Mouse (Mus musculus) gastrocnemius, postnatal 25 days (tissue): ENCODE data around the gene Rtn2. TPM values are rescaled to one million over a fixed set of nuclear protein-coding genes. Genes with fewer than 3 reads are reported as not detected.

ENCODE experiments used
- DNase-seq: peaks from one replicate; pipeline ENCODE4 v3.0.0; 2022
- total RNA-seq, 2 experiments: library from RNA; stranded (reverse); gene quantifications; 1 replicate in 1 of 2; 2 replicates in 1 of 2; pipeline ENCODE4 v1.2.3; 2021

Rtn2 gene
- total RNA-seq, 2 experiments from 2014 or later: 943 to 950 TPM

DNA sequence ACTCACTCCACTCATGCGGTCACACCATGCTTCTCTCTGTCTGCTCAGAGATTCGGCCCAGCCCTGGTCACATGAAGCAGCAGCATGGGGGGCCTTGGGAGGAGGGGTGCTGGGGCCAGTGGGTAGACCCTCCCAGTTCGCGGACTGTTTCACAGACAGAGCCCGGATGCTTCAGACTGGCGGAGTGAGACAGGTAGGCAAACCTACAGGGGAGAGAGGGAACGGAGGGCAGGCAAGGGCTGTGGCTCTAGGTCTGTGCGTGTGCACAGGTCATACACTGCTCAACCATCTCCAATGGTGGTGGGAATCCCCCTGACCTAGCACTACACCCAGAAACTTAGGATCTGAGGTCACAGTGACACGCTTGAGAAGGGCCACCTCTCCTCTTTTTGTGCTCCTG, 37.0 kb downstream of the Rtn2 start:
- DNase-seq: no peak

DNA sequence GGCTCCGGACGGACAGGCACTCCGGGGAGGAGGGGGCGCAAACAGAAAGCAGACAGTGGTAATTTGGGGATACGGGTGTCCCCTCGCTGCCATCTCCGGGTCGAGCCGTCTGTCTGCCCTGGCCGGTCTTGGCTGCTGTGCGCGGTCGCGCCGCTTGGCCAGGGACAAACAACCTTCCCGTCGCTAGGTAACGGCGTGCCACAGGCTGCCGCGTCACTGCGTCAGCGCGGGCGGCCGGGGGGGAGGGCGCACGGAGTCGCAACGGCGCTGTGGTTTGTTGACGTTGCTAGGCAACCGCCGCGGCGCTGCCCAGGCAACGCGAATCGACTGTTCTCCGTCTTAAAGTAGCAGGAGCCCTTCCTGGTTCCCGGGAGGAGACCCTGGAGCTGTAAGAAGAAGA, 37.5 kb downstream of the Rtn2 start:
- peak; percentile 96 for DNase-seq

DNA sequence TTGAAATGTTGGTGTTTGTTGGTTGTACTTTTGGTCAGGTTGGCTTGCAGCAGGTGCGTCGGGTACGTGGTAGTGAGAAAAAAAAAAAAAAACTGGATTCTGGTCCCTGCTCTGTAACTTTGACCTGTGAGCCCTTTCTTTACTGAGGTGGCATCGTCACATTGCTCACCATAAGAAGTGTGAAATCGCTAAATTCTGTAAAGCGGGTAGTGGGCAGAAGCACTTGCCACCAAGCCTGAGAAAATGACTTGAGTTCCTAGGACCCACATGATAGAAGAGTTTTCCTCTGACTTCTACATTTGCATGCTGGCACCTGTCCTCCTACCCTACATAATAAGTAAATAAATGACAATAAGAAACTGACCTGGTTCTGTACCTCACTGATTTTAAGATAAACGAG, 38.2 kb downstream of the Rtn2 start:
- DNase-seq: no peak

DNA sequence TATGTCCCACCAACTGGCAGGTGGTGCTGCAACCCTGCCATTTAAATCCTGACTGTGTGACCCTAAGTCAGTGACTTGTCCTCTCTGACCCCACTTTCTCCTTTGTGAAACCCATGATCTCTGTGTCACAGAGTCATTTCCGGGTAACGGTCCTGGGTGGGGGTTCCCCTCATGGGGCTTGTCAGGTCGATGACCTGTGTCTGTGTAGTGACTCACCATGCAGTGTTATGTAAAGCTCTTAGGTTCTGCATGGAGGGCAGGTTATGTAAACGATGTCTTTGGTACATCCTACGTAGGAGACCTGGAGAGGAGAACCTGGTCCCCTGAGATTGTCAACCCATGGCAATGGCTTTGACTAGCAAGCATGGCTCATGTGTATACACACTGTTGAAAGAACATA, 39.0 kb downstream of the Rtn2 start:
- no peak for DNase-seq

DNA sequence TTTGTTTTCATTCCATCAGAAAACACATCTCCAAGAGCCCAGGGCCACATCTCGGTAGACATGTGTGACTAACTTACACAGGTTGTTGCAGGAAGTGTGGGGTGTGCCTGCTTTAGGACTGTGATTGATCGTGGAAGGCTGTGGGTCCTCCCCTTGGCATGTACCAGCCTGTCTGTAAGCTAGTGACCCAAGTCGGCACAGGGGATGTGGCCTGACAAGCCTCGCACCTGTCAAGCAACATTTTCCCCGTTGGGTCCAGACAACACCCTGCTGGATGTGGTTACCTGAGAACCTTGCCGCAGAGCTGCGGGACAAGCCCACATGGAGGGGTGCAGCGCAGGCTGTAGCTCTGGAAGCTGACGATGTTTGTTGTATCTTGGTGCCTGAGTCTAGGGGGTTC, 40.1 kb downstream of the Rtn2 start:
- no peak for DNase-seq

DNA sequence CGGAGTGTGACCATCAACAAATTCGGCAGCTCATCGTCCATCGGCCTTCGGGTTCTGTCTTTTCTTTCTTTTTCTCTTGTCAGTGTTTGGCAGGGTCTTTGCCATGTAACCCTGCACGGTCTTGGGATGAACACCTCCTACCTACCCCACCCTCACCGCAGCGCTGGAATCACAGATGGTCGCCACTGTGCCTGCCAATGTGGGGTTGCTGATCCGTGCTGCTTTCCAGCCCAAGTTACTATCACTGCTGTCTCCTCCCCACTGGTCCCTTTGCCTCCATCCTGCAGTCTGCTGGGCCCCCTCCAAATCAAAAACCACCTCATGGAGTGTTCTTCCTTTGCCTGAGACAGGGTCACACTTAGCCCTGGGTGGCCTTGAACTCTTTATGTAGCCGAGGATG, 41.8 kb downstream of the Rtn2 start:
- no peak for DNase-seq

DNA sequence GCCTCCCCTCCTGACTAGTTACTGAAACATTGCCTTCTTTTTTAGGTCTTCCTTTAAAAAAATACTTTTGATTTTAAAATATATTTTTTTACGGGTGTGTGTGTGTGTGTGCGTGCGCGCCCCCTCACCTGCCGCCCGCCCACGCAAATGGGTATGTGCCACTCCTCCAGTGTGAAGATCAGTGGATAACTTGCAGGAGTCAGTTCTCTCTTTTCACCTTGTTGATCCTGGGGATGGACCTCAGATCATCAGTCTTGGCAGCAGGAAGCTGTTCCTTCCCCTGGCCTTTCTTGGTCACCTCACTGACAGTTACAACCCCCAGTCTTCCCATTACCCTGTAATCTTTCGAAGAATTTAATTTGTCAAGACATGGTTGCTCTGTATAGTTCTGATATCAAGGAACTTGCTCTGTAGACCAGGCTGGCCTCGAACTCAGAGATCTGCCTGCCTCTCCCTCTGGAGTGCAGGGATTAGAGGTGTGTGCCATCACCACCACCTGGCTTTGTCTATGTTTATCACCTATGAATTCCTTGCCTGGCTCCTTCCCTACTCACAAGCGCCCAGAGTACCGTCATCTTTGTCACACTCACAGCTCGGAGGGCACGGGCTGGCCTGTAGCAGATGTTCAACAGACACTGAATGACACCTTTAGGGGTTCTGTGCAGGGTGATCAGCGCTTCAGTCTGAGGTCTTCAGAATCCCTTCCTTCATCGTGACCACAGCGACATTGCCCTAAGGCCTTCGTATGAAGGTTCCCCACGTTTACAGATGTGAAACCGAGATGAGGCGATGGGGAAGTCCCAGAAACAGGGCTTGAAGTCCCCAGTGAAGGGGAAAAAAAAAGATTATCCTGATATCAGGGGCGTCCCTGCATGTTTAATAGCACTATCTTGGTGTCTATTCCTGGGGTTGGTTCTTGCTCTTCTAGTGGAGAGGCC, 43.1 kb downstream of the Rtn2 start:
- no peak for DNase-seq

DNA sequence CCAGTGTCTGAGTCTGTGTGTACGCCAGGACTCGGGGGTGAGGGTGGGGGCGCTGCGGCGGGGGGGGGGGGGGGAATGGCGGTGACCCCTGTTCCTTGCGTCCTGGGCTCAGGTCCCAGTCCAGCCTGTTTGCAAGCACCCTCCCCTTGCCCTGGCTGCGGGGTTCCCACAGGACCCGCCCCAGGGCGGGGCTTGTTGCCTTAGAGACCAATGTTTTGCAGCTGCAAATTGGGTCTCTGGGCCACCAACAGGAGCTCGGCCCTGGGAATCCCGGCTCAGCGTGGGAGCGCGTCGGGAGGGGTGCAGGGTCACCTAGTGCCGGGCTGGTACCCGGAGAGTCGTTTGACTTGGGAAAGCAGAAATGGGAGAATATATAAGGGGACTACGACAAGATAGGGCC, 43.9 kb downstream of the Rtn2 start:
- peak; percentile 87 for DNase-seq

DNA sequence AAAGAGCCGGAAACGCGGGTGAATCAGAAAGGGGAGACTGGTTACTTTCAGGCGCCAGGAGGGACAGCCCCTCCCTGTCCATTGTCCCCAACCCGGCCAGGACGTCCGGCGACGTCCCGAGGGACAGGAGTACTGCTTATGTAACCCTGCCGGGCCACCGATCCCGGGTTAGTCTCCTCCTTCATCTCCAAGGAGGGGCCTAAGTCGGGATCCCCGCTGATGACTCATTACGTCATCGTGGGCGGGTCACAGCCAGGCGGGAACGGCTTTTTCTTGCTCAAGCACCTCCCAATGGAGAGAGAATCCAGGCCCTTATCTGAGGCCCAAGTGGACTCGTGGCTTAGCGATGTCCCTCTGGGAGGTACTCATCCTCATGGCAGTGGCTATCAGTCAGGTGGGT, 44.7 kb downstream of the Rtn2 start:
- DNase-seq: peak; percentile 90

DNA sequence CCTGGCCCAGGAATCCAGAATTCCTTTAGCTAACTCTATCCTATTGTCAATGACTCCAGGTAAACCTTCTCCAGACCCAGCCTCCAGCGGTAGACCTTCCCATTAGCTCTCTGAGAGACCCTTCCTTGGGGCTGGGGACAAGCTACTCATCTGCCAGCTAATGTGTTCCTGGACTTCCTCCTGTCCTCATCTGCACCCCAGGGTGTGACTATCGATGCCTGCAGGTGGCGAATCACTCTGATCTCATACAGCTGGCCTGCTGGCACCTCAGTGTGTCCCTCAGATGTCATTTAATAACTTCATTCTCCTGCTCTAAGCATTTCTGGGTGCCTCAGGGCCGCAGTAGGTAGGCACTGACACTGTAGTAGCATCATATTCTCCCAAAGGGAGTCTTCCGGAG, 45.4 kb downstream of the Rtn2 start:
- DNase-seq: no peak

DNA sequence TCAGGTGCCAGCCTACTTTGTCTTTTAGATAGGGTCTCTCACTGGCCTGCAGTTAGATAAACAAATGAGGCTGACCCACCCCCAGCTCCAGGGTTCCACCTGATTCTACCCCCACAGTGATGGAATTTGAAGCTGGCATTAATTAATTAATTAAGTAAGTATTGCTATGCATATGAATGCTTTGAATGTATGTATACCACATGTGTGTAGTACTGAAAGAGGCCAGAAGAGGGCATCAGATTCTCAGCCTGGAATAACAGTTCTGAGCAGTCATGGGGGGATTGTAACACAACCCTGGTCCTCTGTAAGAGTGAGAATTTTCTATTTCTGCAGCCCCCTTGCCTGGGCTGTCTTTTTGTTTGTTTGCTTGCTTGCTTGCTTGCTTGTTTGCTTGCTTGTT, 46.0 kb downstream of the Rtn2 start:
- no peak for DNase-seq

DNA sequence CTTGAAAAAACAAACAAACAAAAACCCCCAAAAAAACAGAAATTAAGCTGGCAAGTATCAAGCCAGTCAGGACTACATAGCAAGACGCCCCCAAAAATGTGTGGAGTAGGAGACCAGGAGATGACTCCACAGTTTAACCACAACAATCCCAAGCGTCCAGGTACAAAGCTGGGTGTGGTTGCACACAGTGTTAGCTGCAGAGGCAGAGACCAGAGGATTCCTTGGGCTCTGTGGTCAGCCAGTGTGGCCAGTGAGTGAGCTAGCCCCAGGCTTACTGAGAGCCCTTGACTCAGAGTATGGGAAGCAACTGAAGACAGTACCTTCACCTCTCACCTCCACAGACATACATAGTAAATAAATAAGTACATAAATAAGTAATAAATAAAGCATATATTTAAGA, 49.5 kb downstream of the Rtn2 start:
- no peak for DNase-seq

DNA sequence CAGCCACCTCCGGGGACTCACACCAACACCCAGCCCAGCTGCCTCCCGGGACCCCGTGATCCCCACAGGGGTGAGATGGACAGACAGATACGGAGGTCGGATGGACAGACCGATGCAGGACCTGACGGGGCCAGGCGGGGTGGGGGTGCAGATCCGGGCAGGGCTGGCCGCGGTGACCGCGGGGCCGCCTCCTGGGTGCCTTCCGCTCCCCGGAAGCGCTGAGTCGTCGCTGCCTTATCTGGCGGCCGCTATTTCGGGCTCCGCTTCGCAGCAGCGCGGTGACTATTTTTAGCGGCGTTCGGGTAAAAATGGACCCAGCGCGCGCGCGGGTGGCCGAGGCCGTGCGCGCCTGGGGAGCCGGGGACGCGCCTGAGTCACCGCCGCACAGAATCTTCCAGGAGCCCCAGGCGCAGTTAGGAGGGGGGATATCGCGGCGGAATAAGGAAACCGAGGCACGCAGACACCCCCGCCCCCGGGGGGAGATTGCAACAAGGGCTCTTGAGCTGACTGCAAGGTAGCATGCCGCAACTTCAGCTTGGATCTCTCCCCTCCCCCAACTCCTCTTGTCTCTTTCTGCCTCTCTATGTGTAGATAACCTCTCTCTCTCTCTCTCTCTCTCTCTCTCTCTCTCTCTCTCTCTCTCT, 50.4 kb downstream of the Rtn2 start:
- DNase-seq: peak; percentile 83

DNA sequence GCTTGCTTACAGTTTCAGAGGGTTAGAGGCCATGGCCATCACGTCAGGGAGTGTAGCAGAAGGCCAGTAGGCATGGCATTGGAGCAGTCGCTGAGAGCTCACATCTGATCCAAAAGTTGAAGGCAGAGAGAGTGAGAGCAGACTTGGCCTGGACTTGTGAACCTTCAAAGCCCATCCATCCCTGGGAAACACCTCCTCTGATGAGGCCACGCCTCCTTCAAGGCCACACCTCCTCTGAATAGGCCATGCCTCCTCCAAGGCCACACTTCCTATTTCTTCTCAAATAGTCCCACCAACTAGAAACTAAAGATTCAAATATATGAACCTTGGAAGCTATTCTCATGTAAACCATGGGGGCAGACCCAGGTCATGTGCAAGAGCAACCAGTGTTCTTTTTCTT, 53.2 kb downstream of the Rtn2 start:
- no peak for DNase-seq

DNA sequence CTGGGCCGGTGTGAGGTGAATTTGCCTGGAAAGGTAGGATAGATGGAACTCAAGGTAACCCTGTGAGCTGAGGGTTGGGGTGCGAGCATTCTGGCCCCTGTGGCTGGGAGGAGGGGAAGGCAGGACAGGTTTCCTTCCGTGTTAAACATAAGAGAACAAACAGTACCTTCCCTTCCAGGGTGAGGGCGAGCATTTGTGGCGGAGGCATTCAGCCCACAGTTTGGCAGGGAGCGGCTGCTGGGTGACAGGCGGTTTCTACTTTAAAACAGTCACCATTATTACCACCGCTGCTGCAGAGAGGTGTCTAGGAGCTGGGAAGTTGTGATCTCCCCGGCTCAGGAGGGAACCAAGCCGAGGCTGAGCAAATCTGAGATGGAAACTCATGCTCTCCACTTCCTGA, 54.7 kb downstream of the Rtn2 start:
- DNase-seq: no peak

DNA sequence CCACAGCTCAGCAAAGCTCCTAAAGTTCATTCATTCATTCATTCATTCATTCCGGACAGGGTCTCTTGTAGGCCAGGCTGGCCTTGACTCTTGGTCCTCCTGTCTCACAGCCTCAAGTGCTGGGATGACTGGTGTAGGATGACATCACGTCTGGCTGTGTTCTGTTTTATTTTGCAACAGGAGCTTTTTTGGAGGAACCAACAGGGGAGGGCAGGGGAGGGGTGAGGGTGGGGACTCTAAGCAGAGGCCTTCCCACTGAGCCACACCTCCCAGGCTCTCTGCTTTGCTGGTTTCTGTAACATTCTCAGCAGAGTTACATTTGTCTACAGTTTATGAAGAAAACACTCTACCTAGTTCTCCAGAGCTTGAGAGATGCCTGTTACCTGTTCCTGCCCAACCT, 55.6 kb downstream of the Rtn2 start:
- no peak for DNase-seq

DNA sequence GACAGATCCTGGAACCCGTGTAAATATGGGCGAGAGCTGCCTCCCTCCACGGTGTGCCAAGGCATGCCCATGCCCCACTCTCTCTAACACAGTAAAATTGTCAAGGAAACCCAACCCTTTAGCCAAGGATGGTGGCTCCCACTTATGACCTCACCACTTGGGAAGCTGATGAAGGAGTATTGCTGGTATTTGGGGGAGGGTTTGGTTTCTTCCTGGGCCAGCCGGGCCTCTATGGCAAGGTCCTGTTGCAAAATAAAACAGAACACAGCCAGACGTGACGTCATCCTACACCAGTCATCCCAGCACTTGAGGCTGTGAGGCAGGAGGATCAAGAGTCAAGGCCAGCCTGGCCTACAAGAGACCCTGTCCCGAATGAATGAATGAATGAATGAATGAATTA, 56.2 kb downstream of the Rtn2 start:
- no peak for DNase-seq

DNA sequence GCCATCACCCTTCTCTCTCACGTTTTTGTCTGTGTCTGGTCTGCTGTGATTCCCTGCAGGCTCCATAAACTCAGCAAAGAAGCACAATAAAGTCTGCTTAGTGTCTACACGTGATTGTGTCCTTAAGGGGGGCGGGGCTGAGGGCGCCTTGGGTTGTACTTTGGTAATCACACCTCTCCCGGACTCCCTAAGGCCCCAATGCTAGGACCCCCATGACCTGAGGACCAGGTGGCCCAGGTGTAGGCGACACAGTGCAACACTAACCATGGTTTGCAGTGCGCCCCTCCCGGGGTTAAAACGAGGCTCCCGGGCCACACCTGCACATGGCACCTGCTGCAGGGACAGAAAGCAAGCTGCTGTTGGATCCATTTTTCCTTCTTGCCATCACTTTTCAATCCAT, 58.8 kb downstream of the Rtn2 start:
- no peak for DNase-seq

DNA sequence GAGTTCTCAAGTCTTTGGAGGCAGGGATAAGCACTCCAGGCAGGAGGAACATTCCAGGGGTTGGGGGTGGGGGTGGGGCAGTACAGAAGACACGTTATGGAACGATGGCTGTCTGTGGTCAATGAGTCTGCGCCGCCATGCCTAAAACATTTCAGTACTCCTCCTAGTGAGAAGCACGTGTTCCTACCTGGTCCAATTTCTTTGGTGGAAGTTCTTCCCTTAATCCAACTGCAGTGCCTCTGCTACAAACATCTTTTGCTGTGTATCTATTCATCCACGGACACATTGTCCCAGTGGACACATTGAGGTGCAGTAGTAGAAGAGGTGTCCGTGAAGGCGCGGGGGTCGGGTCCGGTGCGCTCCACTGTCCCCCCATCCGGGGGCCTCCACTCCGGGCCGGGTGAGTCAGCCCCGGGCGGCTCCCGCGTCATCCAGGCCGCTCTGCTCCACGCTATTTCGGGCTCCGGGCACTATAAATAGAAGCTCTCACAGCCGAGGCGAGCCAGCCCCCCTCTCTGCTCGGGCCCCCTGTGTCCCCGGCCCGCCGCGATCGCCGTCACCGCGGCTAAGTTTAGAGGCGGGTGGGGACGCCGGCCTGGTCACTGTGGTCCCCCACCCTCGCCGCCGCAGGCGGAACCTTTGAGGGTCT, 59.5 kb downstream of the Rtn2 start:
- peak; percentile 72 for DNase-seq

DNA sequence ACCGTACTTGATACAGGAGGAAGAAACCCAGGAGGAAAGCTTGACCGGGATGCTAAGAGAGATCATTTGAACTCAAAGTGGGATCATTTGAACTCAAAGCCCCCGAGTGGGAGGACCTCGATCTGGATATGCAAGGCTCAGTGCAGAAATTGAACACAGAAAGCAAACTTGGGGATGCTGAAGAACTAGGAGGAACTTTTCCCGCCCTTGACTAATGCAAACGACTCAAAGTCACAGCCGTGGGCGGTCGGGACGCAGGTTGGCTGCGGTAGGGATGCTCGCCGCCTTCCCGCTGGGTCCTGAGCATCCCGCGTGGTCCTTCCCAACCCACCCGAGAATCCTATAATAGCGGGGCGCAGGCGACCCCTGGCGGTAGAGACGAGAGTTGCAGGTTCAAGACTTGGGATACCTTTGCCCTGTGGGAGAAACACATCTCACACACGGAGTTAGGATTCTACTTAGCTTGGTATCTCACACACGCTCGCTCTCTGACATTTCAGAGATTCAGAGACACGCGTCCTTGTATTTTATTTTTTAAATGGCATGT, 60.1 kb downstream of the Rtn2 start:
- peak; percentile 71 for DNase-seq

DNA sequence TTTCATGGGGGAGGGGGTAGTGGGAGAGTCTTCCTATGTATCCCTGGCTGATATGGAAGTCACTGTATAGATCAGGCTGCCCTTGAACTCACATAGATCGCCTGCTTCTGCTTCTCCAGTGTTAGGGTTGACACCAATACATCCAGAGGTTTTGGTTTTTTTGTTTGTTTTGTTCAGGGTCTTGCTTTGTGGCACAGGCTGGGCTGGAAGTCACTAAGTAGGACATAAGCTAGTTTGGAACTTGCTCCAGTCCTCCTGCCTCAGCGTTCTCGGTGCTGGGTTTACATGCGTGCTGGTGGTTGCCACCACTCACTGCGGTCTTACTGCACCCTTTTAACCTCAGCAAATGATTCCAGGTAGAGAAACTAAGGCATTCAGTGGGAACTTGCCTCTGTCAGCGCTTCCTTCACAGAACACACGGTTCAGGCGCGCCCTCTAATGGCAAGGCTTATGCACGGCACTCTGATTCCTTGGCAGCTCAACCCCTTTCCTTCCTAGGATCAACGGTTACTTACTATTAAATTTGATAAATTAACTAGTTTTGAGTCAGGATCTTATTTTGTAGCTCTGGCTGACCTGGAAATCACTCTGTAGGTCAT, 60.9 kb downstream of the Rtn2 start:
- DNase-seq: peak; percentile 57

DNA sequence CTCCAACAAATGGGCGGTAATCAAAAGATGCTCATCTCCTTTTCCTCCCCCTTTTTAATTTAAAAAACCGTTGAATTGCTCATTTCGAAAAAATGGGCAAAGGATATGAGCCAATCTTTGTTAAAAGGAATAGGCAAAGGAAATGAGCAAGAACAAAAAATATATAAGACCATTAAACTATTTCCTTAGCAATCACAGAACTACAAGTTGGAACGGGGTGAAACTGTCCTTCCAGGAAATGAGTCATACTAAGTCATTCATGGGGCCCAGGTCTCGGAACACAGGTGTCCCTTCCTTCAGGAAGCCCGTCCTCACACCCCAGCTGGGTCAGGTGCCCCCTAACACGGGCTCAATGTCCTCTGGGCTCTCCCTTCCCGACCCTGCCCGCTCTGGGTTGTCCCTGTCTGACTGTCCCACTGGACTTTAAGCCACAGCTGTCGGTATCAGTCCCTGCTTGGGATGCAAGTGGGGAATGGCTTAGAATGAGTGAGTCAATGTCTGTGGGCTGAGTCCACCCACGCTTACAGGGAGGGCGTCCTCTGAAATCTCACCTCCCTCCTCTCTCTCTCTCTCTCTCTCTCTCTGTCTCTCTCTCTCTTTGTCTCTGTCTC, 61.9 kb downstream of the Rtn2 start, which contains the start of gene Ercc1:
Gene Ercc1, plus strand, starts transcription at position 542 of the 611 bp plus-strand sequence.
- no peak for DNase-seq
